Mouse (Mus musculus): ENCODE measurements around the gene Scmh1.
"Not testable (repeated sequence)": the region's sequence is repeated elsewhere in the genome, so short reads cannot be mapped to it uniquely, and the experiment has no call there.

Gene Scmh1

GRCm38 (mm10) chr4:120405144-120405805, at the start of gene Scmh1:
TSS of gene Scmh1 (plus strand) at chr4:120405281.
- DNase-seq: peak; percentile 70

GRCm38 (mm10) chr4:120360011-120360521, 45.0 kb upstream of the Scmh1 start:
- DNase-seq: no peak

GRCm38 (mm10) chr4:120364729-120365128, 40.4 kb upstream of the Scmh1 start:
- no peak for DNase-seq

GRCm38 (mm10) chr4:120365456-120365855, 39.6 kb upstream of the Scmh1 start:
- DNase-seq: no peak

GRCm38 (mm10) chr4:120368031-120368430, 37.0 kb upstream of the Scmh1 start:
- no peak for DNase-seq

- DNase-seq: peak; percentile 39
Observed at GRCm38 (mm10) chr4:120368663-120369062, 36.4 kb upstream of the Scmh1 start.

GRCm38 (mm10) chr4:120369156-120369555, 35.9 kb upstream of the Scmh1 start:
- no peak for DNase-seq

- DNase-seq: no peak
Observed at GRCm38 (mm10) chr4:120369861-120370366, 35.2 kb upstream of the Scmh1 start.

- no peak for DNase-seq
Observed at GRCm38 (mm10) chr4:120372838-120373237, 32.2 kb upstream of the Scmh1 start.

GRCm38 (mm10) chr4:120373813-120374212, 31.3 kb upstream of the Scmh1 start:
- DNase-seq: no peak

GRCm38 (mm10) chr4:120380811-120381391, 24.2 kb upstream of the Scmh1 start:
- DNase-seq: peak; percentile 77

- no peak for DNase-seq
Observed at GRCm38 (mm10) chr4:120385496-120385895, 19.6 kb upstream of the Scmh1 start.

GRCm38 (mm10) chr4:120387496-120387895, 17.6 kb upstream of the Scmh1 start:
- DNase-seq: no peak

GRCm38 (mm10) chr4:120387968-120388367, 17.1 kb upstream of the Scmh1 start:
- DNase-seq: no peak

- DNase-seq: no peak
Observed at GRCm38 (mm10) chr4:120388998-120389542, 16.0 kb upstream of the Scmh1 start.

- no peak for DNase-seq
Observed at GRCm38 (mm10) chr4:120389546-120389945, 15.5 kb upstream of the Scmh1 start.

- DNase-seq: no peak
Observed at GRCm38 (mm10) chr4:120391591-120391990, 13.5 kb upstream of the Scmh1 start.

GRCm38 (mm10) chr4:120392341-120392740, 12.7 kb upstream of the Scmh1 start:
- no peak for DNase-seq

GRCm38 (mm10) chr4:120392748-120393147, 12.3 kb upstream of the Scmh1 start:
- DNase-seq: no peak

- DNase-seq: no peak
Observed at GRCm38 (mm10) chr4:120400251-120400650, 4.8 kb upstream of the Scmh1 start.

GRCm38 (mm10) chr4:120402105-120402504, 3.0 kb upstream of the Scmh1 start:
- DNase-seq: not testable (repeated sequence)

- DNase-seq: no peak
Observed at GRCm38 (mm10) chr4:120404247-120404646, 834 bp upstream of the Scmh1 start.

- peak; percentile 52 for DNase-seq
Observed at GRCm38 (mm10) chr4:120404778-120405143, 320 bp upstream of the Scmh1 start.

Measured in cerebellum, adult 9-11 months (tissue).